Mouse (Mus musculus) liver, postnatal 0 days (tissue): ENCODE data around the gene Nr4a1.

ENCODE experiments used
- CTCF ChIP-seq: sonication (generic); IDR thresholded peaks from 2 replicates; pipeline ENCODE4 v1.5.1; 2016; ENCODE audit warnings: antibody characterized with exemption, low read depth
- EP300 ChIP-seq: IDR thresholded peaks from 2 replicates; pipeline ENCODE4 v1.6.1; 2016; ENCODE audit warnings: antibody characterized with exemption, low read depth, mild to moderate bottlenecking

GRCm38 (mm10) chr15:101232607-101233006, 21.5 kb upstream of the Nr4a1 start:
- TF ChIP-seq CTCF (no peak), EP300 (no peak)
